Mouse (Mus musculus) stomach, embryonic 14.5 days (tissue): Measurements from ENCODE around the gene Gm49380. TPM values are rescaled to one million over a fixed set of nuclear protein-coding genes. Genes with fewer than 3 reads are reported as not detected.

Experiments
- ATAC-seq: fragments of 200-750 bp; cut with Nextera tagmentation; 2 replicates; pipeline ENCODE4 v1.8.0; 2017; ENCODE audit warnings: low read depth, moderate TSS enrichment; ENCODE audit not compliant: insufficient number of reproducible peaks, insufficient read depth, low FRiP score
- H3K27ac ChIP-seq: fragments of 300-500 bp; sonication (generic); 2 replicates; pipeline ENCODE4 v1.5.1; 2014; ENCODE audit warnings: mild to moderate bottlenecking, low read length, moderate library complexity, mixed read lengths
- H3K27me3 ChIP-seq: fragments of 300-500 bp; sonication (generic); 2 replicates; pipeline ENCODE4 v1.6.1; 2014; ENCODE audit warnings: low read length, control low read depth, mixed read lengths; ENCODE audit not compliant: control insufficient read depth, insufficient read depth
- H3K36me3 ChIP-seq: fragments of 300-500 bp; sonication (generic); 2 replicates; pipeline ENCODE4 v1.6.1; 2014; ENCODE audit warnings: mild to moderate bottlenecking, control low read depth, low read length, moderate library complexity, mixed read lengths; ENCODE audit not compliant: control insufficient read depth, insufficient read depth
- H3K4me1 ChIP-seq: fragments of 300-500 bp; sonication (generic); 2 replicates; pipeline ENCODE4 v1.6.1; 2014; ENCODE audit warnings: low read length, control low read depth, mixed read lengths; ENCODE audit not compliant: control insufficient read depth, insufficient read depth
- H3K4me2 ChIP-seq: fragments of 300-500 bp; sonication (generic); replicated peaks from 2 replicates; pipeline ENCODE4 v1.6.1; 2014; ENCODE audit warnings: low read depth, low read length, control low read depth
- H3K4me3 ChIP-seq: fragments of 300-500 bp; sonication (generic); 2 replicates; pipeline ENCODE4 v1.5.1; 2014; ENCODE audit warnings: low read depth, low read length, control low read depth
- H3K9ac ChIP-seq: fragments of 300-500 bp; sonication (generic); replicated peaks from 2 replicates; pipeline ENCODE4 v1.6.1; 2014; ENCODE audit warnings: low read depth, mild to moderate bottlenecking, control low read depth, low read length, moderate library complexity, mixed read lengths
- H3K9me3 ChIP-seq: fragments of 300-500 bp; sonication (generic); 2 replicates; pipeline ENCODE4 v1.6.1; 2016; ENCODE audit warnings: low read depth, low read length, control low read depth; ENCODE audit not compliant: control insufficient read depth
- WGBS: fragments of 180-500 bp; shearing (Covaris S2); extraction: QIAGEN DNeasy Blood & Tissue Kit; methylation state at CpG from one replicate; pipeline ENCODE4 v1.1.7; 2014; 5-methylcytosine and 5-hydroxymethylcytosine counted together
- polyA plus RNA-seq: library from polyadenylated mRNA; unstranded; fragments of >200 nt; fragmentation: Nextera tagmentation; extraction: Ambion mirVana; gene quantifications from 2 replicates; pipeline ENCODE4 v1.2.1, GENCODE M21; 2014

Gm49380 gene
- polyA plus RNA-seq, 1 experiment from 2014 or later, result 0.52 TPM

DNA sequence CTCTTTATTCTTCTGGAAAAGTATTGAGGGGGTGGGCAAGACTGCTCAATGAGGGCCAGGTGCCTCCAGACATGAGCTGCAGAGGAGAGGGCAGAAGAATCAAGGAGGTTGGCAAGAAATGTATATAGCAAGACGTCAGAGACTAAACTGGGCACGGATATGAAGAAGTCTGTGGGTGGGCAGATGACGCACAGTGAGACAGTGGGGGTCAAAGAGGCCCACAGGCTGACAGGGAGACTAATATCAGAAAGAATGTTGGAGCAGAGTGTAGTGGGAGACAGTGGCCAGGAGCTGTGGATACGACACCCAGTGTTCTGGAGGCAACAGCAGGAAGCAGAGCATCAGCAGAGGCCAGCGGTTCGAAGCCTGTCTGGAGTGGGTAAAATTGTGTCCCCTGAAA, 54.7 kb downstream of the Gm49380 start:
- Histone ChIP-seq H3K27me3 (no peaks in the 10 kb centered on the region), H3K36me3 (no peaks in the 10 kb centered on the region), H3K4me2 (no peak overlapping the region), H3K9ac (no peak overlapping the region), H3K27ac (no peak overlapping the region), H3K4me3 (no peak overlapping the region), H3K9me3 (no peaks in the 10 kb centered on the region), H3K4me1 (no peaks in the 10 kb centered on the region)
- WGBS, result 76% methylated on average over 6 of the region's 6 CpGs
- no peak for ATAC-seq

GRCm38 (mm10) chr9:44053936-44054335, 59.4 kb downstream of the Gm49380 start:
- Histone ChIP-seq H3K36me3 (no peaks in the 10 kb centered on the region), H3K9ac (no peak overlapping the region), H3K9me3 (no peaks in the 10 kb centered on the region), H3K4me1 (no peaks in the 10 kb centered on the region), H3K4me2 (no peak overlapping the region), H3K4me3 (no peak overlapping the region), H3K27ac (no peak overlapping the region), H3K27me3 (no peaks in the 10 kb centered on the region)
- no peak for ATAC-seq
- 77% methylated on average over 1 of the region's 1 CpGs for WGBS

DNA sequence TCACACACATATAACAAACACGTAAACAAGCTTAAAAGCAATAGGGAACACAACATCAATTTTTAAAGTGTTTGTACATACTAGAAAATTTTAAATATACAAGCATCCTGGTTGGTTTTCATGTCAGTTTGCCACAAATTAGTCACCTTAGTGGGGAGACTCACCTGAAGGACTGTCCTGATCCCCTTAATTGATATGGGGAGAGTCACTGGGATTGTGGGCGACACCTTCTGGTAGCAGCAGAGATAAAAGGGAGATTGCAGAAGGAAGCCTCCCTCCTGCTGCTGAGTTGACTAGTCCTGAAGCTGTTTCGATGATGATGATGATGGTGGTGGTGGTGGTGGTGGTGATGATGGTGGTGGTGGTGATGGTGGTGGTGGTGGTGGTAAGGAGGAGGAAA, 60.4 kb downstream of the Gm49380 start:
- H3K27ac ChIP-seq, result no peak overlapping the region
- no peak for ATAC-seq
- no peak overlapping the region for H3K4me2 ChIP-seq
- H3K9me3 ChIP-seq, result no peaks in the 10 kb centered on the region
- H3K4me3 ChIP-seq, result no peak overlapping the region
- 60% methylated on average over 3 of the region's 3 CpGs for whole genome bisulfite sequencing
- no peaks in the 10 kb centered on the region for H3K27me3 ChIP-seq
- H3K9ac ChIP-seq, result no peak overlapping the region
- no peaks in the 10 kb centered on the region for H3K4me1 ChIP-seq
- no peaks in the 10 kb centered on the region for H3K36me3 ChIP-seq

DNA sequence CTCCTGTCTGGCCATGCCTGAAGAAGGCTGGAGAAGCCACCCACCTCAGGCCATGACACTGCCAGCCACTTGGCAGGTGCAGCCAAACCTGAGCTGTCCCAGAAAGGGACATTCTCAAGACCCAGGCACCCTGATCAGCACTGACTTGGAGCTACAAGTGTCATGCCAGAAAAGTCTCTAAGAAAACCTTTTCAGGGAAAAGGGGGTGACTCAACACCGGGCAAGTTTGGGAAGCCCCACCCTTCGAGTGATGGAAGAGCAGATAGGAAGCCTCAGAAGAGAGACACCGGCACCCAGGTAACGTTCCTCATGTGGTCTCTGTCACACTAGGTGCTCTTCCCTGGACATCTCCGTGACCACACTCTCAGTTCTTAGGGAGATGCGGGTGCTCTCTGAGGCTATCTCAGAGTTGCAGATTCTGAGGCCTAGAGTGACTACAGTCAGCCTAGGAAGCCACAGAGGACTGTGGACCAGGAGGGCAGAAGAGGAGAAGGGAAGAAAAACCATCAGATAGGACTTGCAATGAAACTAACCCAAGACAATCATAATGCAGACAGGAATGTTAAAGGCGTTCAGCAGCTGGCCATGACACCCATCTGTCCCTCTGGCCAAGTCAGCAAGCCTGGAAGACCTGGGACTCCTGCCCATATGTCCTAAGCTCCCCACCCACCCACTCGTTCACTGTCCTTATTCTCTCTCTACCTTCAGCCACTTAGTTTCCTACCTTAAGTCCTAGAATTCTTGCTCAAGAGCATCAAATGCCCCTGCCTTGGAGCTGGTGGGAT, 63.7 kb downstream of the Gm49380 start:
- H3K9me3 ChIP-seq, result no peaks in the 10 kb centered on the region
- ATAC-seq, result no peak
- H3K9ac ChIP-seq, result no peak overlapping the region
- H3K36me3 ChIP-seq, result no peaks in the 10 kb centered on the region
- H3K27me3 ChIP-seq, result peaks cover 2% of the 10 kb centered on the region; the same call in 1 of the 2 replicates
- H3K4me3 ChIP-seq, result no peak overlapping the region
- WGBS, result 77% methylated on average over 8 of the region's 8 CpGs
- H3K4me2 ChIP-seq, result no peak overlapping the region
- no peak overlapping the region for H3K27ac ChIP-seq
- no peaks in the 10 kb centered on the region for H3K4me1 ChIP-seq

DNA sequence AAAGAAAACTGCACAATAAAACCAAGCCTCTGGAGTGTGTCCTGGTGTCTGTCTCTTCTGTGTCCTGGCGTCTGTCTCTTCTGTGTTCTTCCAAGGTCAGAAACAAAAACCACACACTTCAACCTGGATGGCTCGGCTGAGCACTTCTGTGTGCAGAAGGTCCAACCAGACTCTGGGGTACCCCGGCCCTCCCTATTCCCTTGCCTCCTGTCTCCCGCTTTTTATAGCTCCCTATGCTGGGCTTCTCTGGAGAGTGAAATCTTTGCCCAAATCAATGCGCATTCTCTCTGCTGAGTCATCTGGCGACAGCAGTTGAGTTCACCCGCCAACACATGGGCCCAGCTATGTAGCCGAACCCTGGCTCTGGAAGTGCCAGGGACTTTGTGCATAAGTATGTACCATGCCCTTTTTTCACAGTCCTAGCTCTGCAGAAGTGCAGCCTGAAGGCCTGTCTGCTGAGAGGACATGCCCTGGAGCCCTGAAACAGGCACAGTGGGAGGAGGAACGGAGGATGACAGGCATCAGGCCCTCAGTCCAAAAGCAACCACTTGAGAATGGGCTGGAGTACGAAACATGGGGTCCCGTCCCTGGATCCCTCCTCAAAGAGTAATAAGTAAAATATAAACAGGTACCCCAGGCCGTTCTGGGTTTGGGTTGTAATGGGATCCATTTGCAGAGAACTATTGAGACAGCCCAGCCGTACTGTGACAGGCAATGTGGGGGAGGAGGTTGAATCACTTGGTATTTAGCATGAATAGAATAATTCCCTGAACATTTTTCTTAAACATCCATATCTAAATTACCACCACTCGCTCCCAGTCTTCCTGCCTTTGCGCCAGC, 64.5 kb downstream of the Gm49380 start:
- no peak overlapping the region for H3K4me2 ChIP-seq

GRCm38 (mm10) chr9:44047571-44048490, 65.5 kb downstream of the Gm49380 start:
- 75% methylated on average over 14 of the region's 14 CpGs for WGBS
- H3K36me3 ChIP-seq, result no peaks in the 10 kb centered on the region
- peaks cover 9% of the 10 kb centered on the region; the same call in 1 of the 2 replicates for H3K27me3 ChIP-seq

More for the DNA sequence above, 64.5 kb downstream of the Gm49380 start:
- Histone ChIP-seq H3K27me3 (peaks cover 9% of the 10 kb centered on the region; the same call in 1 of the 2 replicates), H3K4me1 (peaks cover 3% of the 10 kb centered on the region; the same call in 1 of the 2 replicates), H3K9ac (no peak overlapping the region), H3K27ac (no peak overlapping the region), H3K9me3 (no peaks in the 10 kb centered on the region), H3K4me3 (no peak overlapping the region), H3K36me3 (no peaks in the 10 kb centered on the region)
- WGBS, result 58% methylated on average over 15 of the region's 15 CpGs
- no peak for ATAC-seq

DNA sequence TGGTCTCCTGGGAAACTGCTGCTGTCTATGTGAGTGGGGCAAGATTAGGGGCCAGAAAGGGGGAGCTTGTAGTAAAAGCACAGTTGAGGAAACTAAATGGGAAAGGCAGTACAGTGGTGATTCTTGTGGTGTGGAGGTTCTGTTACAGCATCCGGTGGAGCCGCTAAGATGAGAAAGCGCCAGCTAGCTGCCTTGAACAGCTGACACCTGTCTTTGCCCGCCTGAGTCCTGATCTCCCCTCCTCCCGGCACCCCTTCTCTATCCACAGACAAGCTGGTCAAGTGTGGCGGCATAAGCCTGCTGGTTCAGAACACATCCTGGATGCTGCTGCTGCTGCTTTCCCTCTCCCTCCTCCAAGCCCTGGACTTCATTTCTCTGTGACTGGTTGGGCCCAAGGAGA, 66.2 kb downstream of the Gm49380 start:
- H3K36me3 ChIP-seq, result no peaks in the 10 kb centered on the region
- ATAC-seq, result no peak
- H3K27me3 ChIP-seq, result peaks cover 10% of the 10 kb centered on the region; the same call in 1 of the 2 replicates
- H3K4me1 ChIP-seq, result peaks cover 12% of the 10 kb centered on the region
- no peak overlapping the region for H3K9ac ChIP-seq
- no peak overlapping the region for H3K4me2 ChIP-seq
- no peak overlapping the region for H3K27ac ChIP-seq
- 45% methylated on average over 6 of the region's 6 CpGs for WGBS
- no peak overlapping the region for H3K4me3 ChIP-seq
- H3K9me3 ChIP-seq, result no peaks in the 10 kb centered on the region

More at GRCm38 (mm10) chr9:44047571-44048490, 65.5 kb downstream of the Gm49380 start:
- Histone ChIP-seq H3K4me1 (peaks cover 12% of the 10 kb centered on the region), H3K4me3 (no peak overlapping the region), H3K9ac (no peak overlapping the region), H3K27ac (no peak overlapping the region), H3K9me3 (no peaks in the 10 kb centered on the region), H3K4me2 (no peak overlapping the region)
- no peak for ATAC-seq

DNA sequence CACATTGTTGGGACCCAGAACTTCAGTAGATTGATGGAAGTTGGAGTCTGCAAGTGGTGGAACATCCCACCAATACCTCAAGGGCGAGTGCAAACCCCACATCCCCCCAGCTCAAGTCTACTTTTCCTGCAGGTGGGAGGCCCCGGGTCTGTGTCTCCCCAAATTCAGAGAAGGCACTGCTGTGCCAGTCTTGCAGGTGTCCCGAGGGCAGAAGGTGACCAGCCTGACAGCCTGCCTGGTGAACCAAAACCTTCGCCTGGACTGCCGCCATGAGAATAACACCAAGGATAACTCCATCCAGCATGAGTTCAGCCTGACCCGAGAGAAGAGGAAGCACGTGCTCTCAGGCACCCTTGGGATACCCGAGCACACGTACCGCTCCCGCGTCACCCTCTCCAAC, 66.9 kb downstream of the Gm49380 start:
- WGBS, result 83% methylated on average over 12 of the region's 12 CpGs
- Histone ChIP-seq H3K9ac (no peak overlapping the region), H3K27ac (no peak overlapping the region), H3K36me3 (no peaks in the 10 kb centered on the region), H3K4me3 (no peak overlapping the region), H3K27me3 (peaks cover 11% of the 10 kb centered on the region; the same call in 1 of the 2 replicates), H3K9me3 (no peaks in the 10 kb centered on the region), H3K4me1 (peaks cover 12% of the 10 kb centered on the region), H3K4me2 (no peak overlapping the region)
- ATAC-seq, result no peak
